Mouse (Mus musculus) embryonic fibroblast, embryonic 13.5 days (primary cell): ENCODE measurements around the gene Rcn2.

Source experiments
- CTCF ChIP-seq: IDR thresholded peaks from 2 replicates; pipeline ENCODE4 v1.5.1; 2011; ENCODE audit warnings: mild to moderate bottlenecking, control low read depth, low read length, moderate library complexity, borderline replicate concordance; ENCODE audit not compliant: insufficient read depth
- POLR2A ChIP-seq: IDR thresholded peaks from 2 replicates; pipeline ENCODE4 v1.6.1; 2011; ENCODE audit warnings: low read depth, mild to moderate bottlenecking, control low read depth, low read length, moderate library complexity

DNA sequence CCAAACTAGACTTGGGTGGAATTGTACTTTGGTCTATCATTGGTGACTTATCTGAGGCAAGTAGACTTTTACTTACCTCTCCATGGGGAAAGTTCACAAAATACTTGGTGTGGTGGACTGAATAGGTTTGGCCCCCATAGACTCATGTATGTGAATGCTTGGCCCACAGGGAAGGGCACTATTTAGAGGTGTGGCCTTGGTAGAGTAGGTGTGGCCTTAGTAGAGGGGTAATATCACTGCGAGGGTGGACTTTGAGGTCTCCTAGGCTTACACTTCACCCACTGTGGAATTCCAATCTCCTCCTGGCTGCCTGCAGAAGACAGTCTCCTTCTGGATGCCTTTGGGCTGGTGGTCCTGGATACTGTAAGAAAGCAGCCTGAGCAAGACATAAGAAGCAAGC, 27.0 kb downstream of the Rcn2 start:
- TF ChIP-seq POLR2A (no peak), CTCF (no peak)
